14 mouse cellular contexts compared by ENCODE assay signal in genomic region chr11:32607319-32607718, GRCm38 (mm10). TPM values are rescaled to one million over a fixed set of nuclear protein-coding genes. Genes with fewer than 3 reads are reported as not detected.
DNase-seq lines count a peak whose midpoint lies in the region; ATAC-seq and TF ChIP-seq lines count a peak whose summit lies in the region.
"Had no signal": no experiment of that assay in that cellular context is flagged by ENCODE, and none has a peak within 500 bp of the region (broad histone marks: within the 10 kb centered on the region; RNA-seq: fewer than 3 reads in every experiment).

No protein-coding gene starts in this region.

- H3K4me1 ChIP-seq in kidney, embryonic 14.5 days (ENCODE audit: control insufficient read depth, insufficient read depth, low read length) = peaks cover 5% of the 10 kb centered on the region; the same call in 1 of the 2 replicates
- H3K4me1 ChIP-seq in bone marrow macrophage, adult 2 months (ENCODE audit: control insufficient read depth, insufficient read depth, low read length) = peaks cover 30% of the 10 kb centered on the region

- TF ChIP-seq POLR2A in bone marrow macrophage, adult 2 months (IDR thresholded peaks at IDR 0.05; ENCODE audit: borderline replicate concordance, low read depth, low read length) = no peak

- ATAC-seq in kidney, embryonic 14.5 days (ENCODE audit: low FRiP score, low TSS enrichment) = no peak
- ATAC-seq in CD4-positive, CD25-positive, alpha-beta regulatory T cell, adult 4 months = peak; percentile 50
- no peak for ATAC-seq in erythroid progenitor cell, adult 5-6 weeks (replicated peaks; ENCODE audit: low FRiP score, poor library complexity, severe bottlenecking)

- no peak overlapping the region for H3K4me3 ChIP-seq in kidney, embryonic 14.5 days (ENCODE audit: low read length)
- no peak overlapping the region for H3K4me3 ChIP-seq in bone marrow macrophage, adult 2 months (ENCODE audit: insufficient read depth, low read length)
- H3K4me3 ChIP-seq: erythroblast, embryonic 14.5 days; heart, embryonic 13.5 days; megakaryocyte, embryonic 14.5 days; stomach, embryonic 15.5 days had no signal

- no peak overlapping the region for H3K27ac ChIP-seq in kidney, embryonic 14.5 days (ENCODE audit: low read depth, low read length)
- peak overlapping the region; percentile 59 for H3K27ac ChIP-seq in bone marrow macrophage, adult 2 months (ENCODE audit: insufficient read depth, low read depth, low read length)
- H3K27ac ChIP-seq: heart, embryonic 13.5 days; hindbrain, embryonic 14.5 days; liver, embryonic 14.5 days; stomach, embryonic 15.5 days had no signal

- no peaks in the 10 kb centered on the region for H3K27me3 ChIP-seq in kidney, embryonic 14.5 days (ENCODE audit: control insufficient read depth, insufficient read depth, low read length)
- H3K27me3 ChIP-seq: heart, embryonic 13.5 days; megakaryocyte, embryonic 14.5 days; stomach, embryonic 15.5 days had no signal

- no peak for TF ChIP-seq CTCF in bone marrow macrophage, adult 2 months (IDR thresholded peaks at IDR 0.05; ENCODE audit: low read depth, low read length)

- no peak overlapping the region for H3K4me2 ChIP-seq in kidney, embryonic 14.5 days (replicated peaks; ENCODE audit: low read depth, low read length)
- H3K4me2 ChIP-seq: heart, embryonic 13.5 days; hindbrain, embryonic 14.5 days; stomach, embryonic 15.5 days had no signal

- DNase-seq in kidney, adult 9 months = peak; percentile 59
- peak; percentile 70 for DNase-seq in kidney, postnatal 36 days
- DNase-seq in layer of hippocampus, postnatal 14 days (ENCODE audit: low spot score in 2 of 2) = no peak
- DNase-seq: embryo, embryonic 11 days had no signal

- no peaks in the 10 kb centered on the region for H3K36me3 ChIP-seq in kidney, embryonic 14.5 days (ENCODE audit: control insufficient read depth, insufficient read depth, low read length)
- H3K36me3 ChIP-seq: stomach, embryonic 15.5 days had no signal

- H3K9me3 ChIP-seq in kidney, embryonic 14.5 days (ENCODE audit: control insufficient read depth, low read length) = no peaks in the 10 kb centered on the region
- H3K9me3 ChIP-seq: heart, embryonic 13.5 days; megakaryocyte, embryonic 14.5 days; stomach, embryonic 15.5 days had no signal

- H3K9ac ChIP-seq in kidney, embryonic 14.5 days (ENCODE audit: low read depth, low read length) = no peak overlapping the region
- H3K9ac ChIP-seq: heart, embryonic 13.5 days; hindbrain, embryonic 14.5 days; liver, embryonic 14.5 days; stomach, embryonic 15.5 days had no signal

RNA-seq across cellular contexts. Expression of gene Fbxw11, which starts 35.2 kb away (rescaled TPM):
- 40.2 and 85.6 TPM in 2 replicates for polyA plus RNA-seq in kidney, embryonic 14.5 days (2014; fragmentation: Nextera tagmentation; extraction: Ambion mirVana)
- polyA plus RNA-seq in CD4-positive, CD25-positive, alpha-beta regulatory T cell, adult 4 months (2017; shearing (Covaris generic)) = 10 to 100 TPM; 20.0 to 20.6 TPM
- 44.3 and 47.9 TPM in 2 replicates for polyA plus RNA-seq in bone marrow macrophage, adult 2 months (2012; ENCODE audit: insufficient read depth, insufficient read length, missing spikeins)
- total RNA-seq in layer of hippocampus, postnatal 14 days (2021) = 100 to 1,000 TPM; 130 to 137 TPM
- total RNA-seq in erythroid progenitor cell, adult 5-6 weeks (2015; ENCODE audit: low replicate concordance) = 8.4 and 16.6 TPM in 2 replicates
- total RNA-seq in erythroid progenitor cell, adult 5-6 weeks (2017; ENCODE audit: low replicate concordance) = 14.9 and 30.0 TPM in 2 replicates

Comparison
In these comparisons a context has a peak if more than half of its experiments do, and no peak if none do; other contexts are left out.
1. DNase-seq: peak in kidney, adult 9 months (single experiment) and kidney, postnatal 36 days (2 of 2); none in layer of hippocampus, postnatal 14 days (0 of 2).